Mouse (Mus musculus) myocyte (in vitro differentiated cells): ENCODE results near the gene Rtl1. TPM values are rescaled to one million over a fixed set of nuclear protein-coding genes. Genes with fewer than 3 reads are reported as not detected.

Experiments used
- H3K27me3 ChIP-seq: one replicate; pipeline ENCODE4 v1.6.1; 2011; ENCODE audit not compliant: control insufficient read depth, insufficient read depth, insufficient read length
- H3K36me3 ChIP-seq: one replicate; pipeline ENCODE4 v1.6.1; 2011; ENCODE audit not compliant: control insufficient read depth, insufficient read depth
- H3K4me2 ChIP-seq: one replicate; pipeline ENCODE4 v1.6.1; 2011; ENCODE audit warnings: low read depth, control low read depth
- H3K4me3 ChIP-seq: one replicate; pipeline ENCODE4 v1.5.1; 2011; ENCODE audit warnings: mild to moderate bottlenecking, control low read depth, moderate library complexity
- H3K79me2 ChIP-seq: one replicate; pipeline ENCODE4 v1.6.1; 2011; ENCODE audit not compliant: control insufficient read depth, insufficient read depth
- H3ac ChIP-seq: one replicate; pipeline ENCODE4 v1.6.1; 2011; ENCODE audit not compliant: control insufficient read depth, insufficient read length
- CEBPB ChIP-seq: IDR thresholded peaks from 2 replicates; pipeline ENCODE4 v1.6.1; 2011; ENCODE audit warnings: mild to moderate bottlenecking, moderate library complexity; ENCODE audit not compliant: poor library complexity, insufficient read depth, severe bottlenecking
- E2F4 ChIP-seq: IDR thresholded peaks from one replicate; pipeline ENCODE4 v1.6.1; 2011; ENCODE audit warnings: mild to moderate bottlenecking, control low read depth, moderate library complexity; ENCODE audit not compliant: insufficient read depth
- MAX ChIP-seq: IDR thresholded peaks from one replicate; pipeline ENCODE4 v1.6.1; 2011; ENCODE audit warnings: low read depth, mild to moderate bottlenecking, control low read depth
- MYOD1 ChIP-seq, 3 experiments: IDR thresholded peaks; one replicate each; pipeline ENCODE4 v1.6.1; 2011; ENCODE audit warnings: control low read depth in 2 of 3, low read depth in 2 of 3, mild to moderate bottlenecking in 2 of 3, moderate library complexity in 1 of 3; ENCODE audit not compliant: insufficient read length in 2 of 3, control insufficient read depth in 1 of 3
- MYOG ChIP-seq, 3 experiments: IDR thresholded peaks; one replicate each; pipeline ENCODE4 v1.6.1; 2011; ENCODE audit warnings: control low read depth in 2 of 3, low read depth in 2 of 3, mild to moderate bottlenecking in 2 of 3; ENCODE audit not compliant: insufficient read length in 2 of 3, control insufficient read depth in 1 of 3, insufficient read depth in 1 of 3
- POLR2A ChIP-seq: IDR thresholded peaks from one replicate; pipeline ENCODE4 v1.6.1; 2011; ENCODE audit warnings: low read depth, mild to moderate bottlenecking, control low read depth, moderate library complexity; ENCODE audit not compliant: insufficient read length
- POLR2AphosphoS2 ChIP-seq: IDR thresholded peaks from one replicate; pipeline ENCODE4 v1.6.1; 2011; ENCODE audit warnings: low read depth, control low read depth; ENCODE audit not compliant: insufficient read length
- REST ChIP-seq: IDR thresholded peaks from one replicate; pipeline ENCODE4 v1.6.1; 2011; ENCODE audit warnings: mild to moderate bottlenecking, control low read depth, moderate library complexity; ENCODE audit not compliant: insufficient read depth, insufficient read length
- SRF ChIP-seq: IDR thresholded peaks from one replicate; pipeline ENCODE4 v1.6.1; 2011; ENCODE audit warnings: low read depth; ENCODE audit not compliant: control insufficient read depth, insufficient read length
- TCF12 ChIP-seq: IDR thresholded peaks from one replicate; pipeline ENCODE4 v1.6.1; 2011; ENCODE audit warnings: mild to moderate bottlenecking, control low read depth; ENCODE audit not compliant: poor library complexity, insufficient read depth, severe bottlenecking
- TCF3 ChIP-seq: IDR thresholded peaks from one replicate; pipeline ENCODE4 v1.6.1; 2011; ENCODE audit warnings: low read depth, control low read depth; ENCODE audit not compliant: insufficient read length
- USF1 ChIP-seq: IDR thresholded peaks from one replicate; pipeline ENCODE4 v1.6.1; 2011; ENCODE audit warnings: low read depth, mild to moderate bottlenecking, control low read depth, moderate library complexity
- polyA plus RNA-seq: library from polyadenylated mRNA; unstranded; fragments of >200 nt; fragmentation: generic; extraction: Trizol; gene quantifications from one replicate; pipeline ENCODE4 v1.2.1, GENCODE M21; 2012; ENCODE audit warnings: missing spikeins

Rtl1 gene
- polyA plus RNA-seq, 1 experiment, result not detected

DNA sequence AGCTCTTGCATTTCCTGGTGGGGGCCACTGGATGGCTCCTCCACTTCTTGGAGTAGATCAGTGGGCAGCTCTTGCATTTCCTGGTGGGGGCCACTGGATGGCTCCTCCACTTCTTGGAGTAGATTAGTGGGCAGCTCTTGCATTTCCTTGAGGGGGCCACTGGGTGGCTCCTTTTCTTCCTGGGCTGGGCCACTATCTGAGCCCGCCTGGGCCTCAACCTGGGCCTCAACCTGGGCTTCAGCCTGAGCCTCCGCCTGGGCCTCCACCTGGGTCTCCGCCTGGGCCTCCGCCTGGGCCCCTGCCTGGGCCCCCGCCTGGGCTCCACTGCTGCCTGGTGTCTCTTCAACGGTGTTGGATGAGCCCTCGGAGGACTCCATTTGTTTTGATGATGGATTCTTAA, 5.2 kb downstream of the Rtl1 start:
- H3K36me3 ChIP-seq, result no peaks in the 10 kb centered on the region
- H3K27me3 ChIP-seq, result peaks cover 5% of the 10 kb centered on the region
- no peak for TF ChIP-seq MYOG (IDR thresholded peaks at IDR 0.05; ENCODE audit: control insufficient read depth in 1 of 3, insufficient read depth in 1 of 3, insufficient read length in 2 of 3, low read depth in 2 of 3)
- no peak for TF ChIP-seq POLR2A
- no peak for TF ChIP-seq TCF12
- no peak for TF ChIP-seq USF1
- no peak for TF ChIP-seq SRF
- no peak for TF ChIP-seq E2F4
- no peak for TF ChIP-seq POLR2AphosphoS2
- TF ChIP-seq MYOD1 (IDR thresholded peaks at IDR 0.05; ENCODE audit: control insufficient read depth in 1 of 3, insufficient read length in 2 of 3, low read depth in 2 of 3), result no peak
- TF ChIP-seq MAX, result no peak
- no peak for TF ChIP-seq CEBPB
- no peak for TF ChIP-seq TCF3
- TF ChIP-seq REST, result no peak
- no peak overlapping the region for H3K4me3 ChIP-seq
- H3K79me2 ChIP-seq, result no peaks in the 10 kb centered on the region
- H3ac ChIP-seq, result no peak overlapping the region
- no peak overlapping the region for H3K4me2 ChIP-seq

DNA sequence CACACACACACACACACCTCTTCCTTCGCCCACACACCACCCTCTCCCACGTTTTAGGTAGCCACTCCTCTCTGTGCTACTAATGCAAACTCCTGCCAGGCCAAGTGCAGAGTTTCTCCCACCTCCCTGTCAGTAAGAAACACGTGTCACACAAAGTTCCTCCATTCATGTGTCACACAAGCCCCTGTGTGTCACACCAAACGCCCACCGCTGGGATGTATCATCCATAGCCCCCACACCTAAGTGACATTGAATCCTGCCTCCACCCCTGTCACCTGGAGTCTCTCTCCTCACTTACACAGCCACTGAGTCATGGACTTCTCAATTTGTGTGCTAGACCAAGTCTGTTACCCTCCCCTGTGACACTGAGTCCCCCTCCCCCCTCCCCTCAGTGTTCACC, 17.9 kb downstream of the Rtl1 start:
- H3ac ChIP-seq, result no peak overlapping the region
- H3K36me3 ChIP-seq, result no peaks in the 10 kb centered on the region
- H3K27me3 ChIP-seq, result no peaks in the 10 kb centered on the region
- no peak overlapping the region for H3K4me3 ChIP-seq
- H3K4me2 ChIP-seq, result no peak overlapping the region
- no peaks in the 10 kb centered on the region for H3K79me2 ChIP-seq
- TF ChIP-seq MYOG (IDR thresholded peaks at IDR 0.05; ENCODE audit: control insufficient read depth in 1 of 3, insufficient read depth in 1 of 3, insufficient read length in 2 of 3, low read depth in 2 of 3) (no peak), TCF12 (no peak), POLR2A (no peak), CEBPB (no peak), REST (no peak), MAX (no peak), E2F4 (no peak), MYOD1 (IDR thresholded peaks at IDR 0.05; ENCODE audit: control insufficient read depth in 1 of 3, insufficient read length in 2 of 3, low read depth in 2 of 3) (no peak), USF1 (no peak)

DNA sequence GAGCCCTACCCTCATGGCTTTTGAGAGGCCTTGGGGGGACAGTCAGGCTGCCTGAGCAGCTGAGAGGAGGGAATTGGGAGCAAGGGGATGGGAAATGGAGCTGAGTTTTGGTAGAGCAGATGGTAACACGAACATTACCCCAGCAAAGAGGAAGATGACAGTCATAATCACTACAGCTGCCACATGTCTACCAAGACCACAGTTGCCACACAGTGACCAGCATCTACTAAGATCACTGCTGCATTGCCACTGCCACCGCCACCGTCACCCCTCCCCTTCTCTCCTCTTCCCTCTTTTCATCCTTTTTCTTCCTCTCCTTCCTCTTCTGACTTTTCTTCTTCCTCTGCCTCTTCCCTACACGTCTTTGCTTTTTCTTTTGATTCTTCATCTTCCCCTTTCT, 27.9 kb downstream of the Rtl1 start:
- Histone ChIP-seq H3ac (no peak overlapping the region), H3K27me3 (no peaks in the 10 kb centered on the region), H3K79me2 (no peaks in the 10 kb centered on the region), H3K36me3 (no peaks in the 10 kb centered on the region), H3K4me2 (no peak overlapping the region), H3K4me3 (no peak overlapping the region)
- TF ChIP-seq TCF12, result no peak
- no peak for TF ChIP-seq TCF3
- no peak for TF ChIP-seq POLR2AphosphoS2
- TF ChIP-seq SRF, result no peak
- TF ChIP-seq USF1, result no peak
- no peak for TF ChIP-seq POLR2A
- TF ChIP-seq E2F4, result no peak
- no peak for TF ChIP-seq CEBPB
- TF ChIP-seq REST, result no peak
- no peak for TF ChIP-seq MYOG (IDR thresholded peaks at IDR 0.05; ENCODE audit: control insufficient read depth in 1 of 3, insufficient read depth in 1 of 3, insufficient read length in 2 of 3, low read depth in 2 of 3)
- TF ChIP-seq MYOD1 (IDR thresholded peaks at IDR 0.05; ENCODE audit: control insufficient read depth in 1 of 3, insufficient read length in 2 of 3, low read depth in 2 of 3), result no peak
- TF ChIP-seq MAX, result no peak

DNA sequence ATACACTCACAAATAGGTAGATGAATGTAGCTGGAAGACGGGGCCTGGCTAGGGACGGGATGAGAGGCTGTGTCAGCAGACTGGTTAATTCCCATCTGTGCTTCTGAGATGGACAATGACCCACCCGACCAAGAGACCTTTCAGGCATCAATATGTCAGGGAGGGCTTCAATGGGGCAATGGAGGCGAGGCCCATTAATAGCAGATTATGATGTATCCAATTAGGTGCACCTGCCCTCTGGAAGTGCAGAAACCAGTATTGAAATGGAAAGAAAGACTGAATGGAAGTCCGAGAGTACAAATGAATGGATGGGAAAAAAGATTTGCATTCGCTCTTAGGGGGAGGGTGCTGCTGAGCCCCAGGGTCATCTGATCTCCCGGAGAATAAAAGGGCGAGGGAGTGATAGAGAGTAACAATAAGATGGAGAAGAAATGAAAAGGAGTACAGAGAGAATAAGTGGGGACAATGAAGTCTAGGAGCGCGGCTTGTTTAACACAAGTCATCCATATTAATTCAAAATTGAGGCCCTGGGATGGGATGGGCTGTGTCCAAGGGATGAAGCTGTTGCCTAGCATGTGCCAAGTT, 39.9 kb downstream of the Rtl1 start:
- Histone ChIP-seq H3K27me3 (peaks cover 16% of the 10 kb centered on the region), H3K79me2 (no peaks in the 10 kb centered on the region), H3ac (no peak overlapping the region), H3K4me2 (no peak overlapping the region), H3K4me3 (no peak overlapping the region), H3K36me3 (no peaks in the 10 kb centered on the region)
- no peak for TF ChIP-seq REST
- TF ChIP-seq USF1, result no peak
- TF ChIP-seq MYOD1 (IDR thresholded peaks at IDR 0.05; ENCODE audit: control insufficient read depth in 1 of 3, insufficient read length in 2 of 3, low read depth in 2 of 3), result no peak
- TF ChIP-seq MAX, result no peak
- TF ChIP-seq E2F4, result no peak
- TF ChIP-seq SRF, result no peak
- TF ChIP-seq TCF12, result no peak
- TF ChIP-seq CEBPB, result no peak

DNA sequence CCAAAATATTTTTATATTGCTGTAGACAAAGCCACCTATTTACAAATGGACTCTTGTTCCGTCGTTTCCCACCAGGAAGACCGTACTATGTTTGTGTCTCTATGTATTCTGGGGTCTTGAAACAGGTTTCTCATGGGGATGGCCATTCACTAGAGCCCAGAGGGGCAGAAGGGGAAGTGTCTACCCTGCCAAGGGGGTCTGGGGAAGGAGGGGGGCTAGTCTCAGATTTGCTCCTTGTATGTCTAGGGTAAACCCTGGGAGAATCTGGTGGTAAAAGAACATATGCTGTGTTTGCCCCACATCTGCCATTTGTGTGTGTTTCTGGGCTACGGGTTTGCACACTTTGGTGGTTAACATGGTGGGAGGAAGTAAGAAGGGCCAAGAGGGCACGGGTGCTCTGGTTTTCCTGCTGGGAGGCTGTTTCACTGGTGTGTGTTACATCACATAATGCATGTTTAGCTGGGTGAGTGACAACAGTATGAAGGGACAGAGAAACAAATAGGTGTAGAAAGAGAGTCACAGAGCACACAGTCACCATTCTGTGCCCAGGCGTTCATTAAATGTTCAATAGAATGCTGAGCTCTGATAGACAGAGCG, 41.1 kb downstream of the Rtl1 start:
- no peaks in the 10 kb centered on the region for H3K79me2 ChIP-seq

More for the DNA sequence above, 41.1 kb downstream of the Rtl1 start:
- TF ChIP-seq MYOG (IDR thresholded peaks at IDR 0.05; ENCODE audit: control insufficient read depth in 1 of 3, insufficient read depth in 1 of 3, insufficient read length in 2 of 3, low read depth in 2 of 3) (no peak), E2F4 (no peak), POLR2AphosphoS2 (no peak), CEBPB (no peak), REST (no peak), TCF12 (no peak), USF1 (no peak)
- no peak overlapping the region for H3K4me3 ChIP-seq
- H3K27me3 ChIP-seq, result peaks cover 28% of the 10 kb centered on the region
- H3K36me3 ChIP-seq, result no peaks in the 10 kb centered on the region
- no peak overlapping the region for H3K4me2 ChIP-seq
- no peak overlapping the region for H3ac ChIP-seq
